Mouse (Mus musculus) ES-Bruce4 (cell line): ENCODE data around the gene Tmem262. TPM values are rescaled to one million over a fixed set of nuclear protein-coding genes. Genes with fewer than 3 reads are reported as not detected.

Experiments used
- H3K27ac ChIP-seq: 2 replicates; pipeline ENCODE4 v1.5.1; 2012; ENCODE audit warnings: low read length, inconsistent platforms; ENCODE audit not compliant: insufficient read depth
- H3K27me3 ChIP-seq: 2 replicates; pipeline ENCODE4 v1.6.1; 2012; ENCODE audit warnings: mild to moderate bottlenecking, low read length, inconsistent platforms; ENCODE audit not compliant: control insufficient read depth, poor library complexity, insufficient read depth, severe bottlenecking
- H3K36me3 ChIP-seq: 2 replicates; pipeline ENCODE4 v1.6.1; 2012; ENCODE audit warnings: inconsistent platforms, mild to moderate bottlenecking, low read length, moderate library complexity; ENCODE audit not compliant: control insufficient read depth, poor library complexity, insufficient read depth, severe bottlenecking
- H3K4me1 ChIP-seq: one replicate; pipeline ENCODE4 v1.8.1; 2011; ENCODE audit warnings: low read length; ENCODE audit not compliant: control insufficient read depth, insufficient read depth
- H3K4me3 ChIP-seq: 2 replicates; pipeline ENCODE4 v1.5.1; 2011; ENCODE audit warnings: low read depth, mild to moderate bottlenecking, low read length
- H3K9ac ChIP-seq: 2 replicates; pipeline ENCODE4 v1.6.1; 2012; ENCODE audit warnings: low read depth, mild to moderate bottlenecking, inconsistent platforms; ENCODE audit not compliant: poor library complexity, severe bottlenecking
- H3K9me3 ChIP-seq: replicated peaks from 2 replicates; pipeline ENCODE4 v1.6.1; 2012; ENCODE audit warnings: mild to moderate bottlenecking, low read length, inconsistent platforms; ENCODE audit not compliant: control insufficient read depth, poor library complexity, insufficient read depth, severe bottlenecking
- CTCF ChIP-seq: IDR thresholded peaks from one replicate; pipeline ENCODE4 v1.8.1; 2011; ENCODE audit warnings: low read depth, low read length
- EP300 ChIP-seq: IDR thresholded peaks from 2 replicates; pipeline ENCODE4 v1.6.1; 2011; ENCODE audit warnings: low read depth, low read length; ENCODE audit not compliant: insufficient read depth
- POLR2A ChIP-seq: IDR thresholded peaks from one replicate; pipeline ENCODE4 v1.8.1; 2011; ENCODE audit warnings: low read length; ENCODE audit not compliant: insufficient read depth
- polyA plus RNA-seq: library from polyadenylated mRNA; stranded (reverse); fragments of >200 nt; gene quantifications from 2 replicates; pipeline ENCODE4 v1.2.4, GENCODE M21; 2011; ENCODE audit warnings: low read depth; ENCODE audit not compliant: missing spikeins, insufficient read depth, insufficient read length

Tmem262 gene
- polyA plus RNA-seq, 1 experiment: not detected

DNA sequence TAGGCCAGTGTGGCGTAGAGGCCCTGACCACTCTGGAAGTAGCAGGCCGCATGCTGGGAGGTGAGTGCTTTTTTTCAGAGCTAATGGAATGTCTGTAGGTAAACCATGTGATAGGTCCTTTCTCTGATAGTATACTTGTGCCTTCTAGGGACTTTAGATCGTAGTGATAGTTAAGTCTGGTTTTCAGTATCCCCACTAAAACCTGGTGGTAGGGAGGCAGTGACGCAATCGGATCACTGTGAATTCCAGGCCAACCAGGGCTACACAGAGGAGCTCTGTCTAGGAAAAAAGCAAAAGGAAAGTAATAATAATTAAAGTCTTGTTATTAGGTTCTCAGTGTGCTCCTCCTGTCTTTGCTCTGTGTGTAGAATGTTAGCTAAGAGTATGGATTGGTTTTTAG is 21.3 kb upstream of the Tmem262 start:
- H3K36me3 ChIP-seq: peaks cover 37% of the 10 kb centered on the region
- peak overlapping the region; percentile 26; the same call in 1 of the 2 replicates for H3K27ac ChIP-seq
- peak overlapping the region; percentile 89 for H3K4me3 ChIP-seq
- no peaks in the 10 kb centered on the region for H3K27me3 ChIP-seq
- H3K9me3 ChIP-seq: no peaks in the 10 kb centered on the region
- TF ChIP-seq CTCF (no peak), EP300 (no peak), POLR2A (no peak)
- H3K9ac ChIP-seq: peak overlapping the region; percentile 84
- no peaks in the 10 kb centered on the region for H3K4me1 ChIP-seq

- peaks cover 32% of the 10 kb centered on the region for H3K36me3 ChIP-seq
- H3K4me3 ChIP-seq: peak overlapping the region; percentile 89
- no peaks in the 10 kb centered on the region for H3K4me1 ChIP-seq
- H3K27ac ChIP-seq: peak overlapping the region; percentile 26; the same call in 1 of the 2 replicates
- no peaks in the 10 kb centered on the region for H3K27me3 ChIP-seq
- no peaks in the 10 kb centered on the region for H3K9me3 ChIP-seq
- peak overlapping the region; percentile 84 for H3K9ac ChIP-seq
- no peak for TF ChIP-seq POLR2A
- no peak for TF ChIP-seq EP300
- no peak for TF ChIP-seq CTCF
Measured at GRCm38 (mm10) chr19:6058966-6059365, 20.9 kb upstream of the Tmem262 start.

- no peaks in the 10 kb centered on the region for H3K4me1 ChIP-seq
- peak within 1 kb of the TSS; percentile 90 for H3K9ac ChIP-seq
- H3K27ac ChIP-seq: peak within 1 kb of the TSS; percentile 85
- no peaks in the 10 kb centered on the region for H3K27me3 ChIP-seq
- no peak for TF ChIP-seq EP300
- TF ChIP-seq CTCF: no peak
- TF ChIP-seq POLR2A: no peak
- peak within 1 kb of the TSS; percentile 97 for H3K4me3 ChIP-seq
- H3K36me3 ChIP-seq: peaks cover 15% of the 10 kb centered on the region
- no peaks in the 10 kb centered on the region for H3K9me3 ChIP-seq
Measured at GRCm38 (mm10) chr19:6061021-6061533, 18.8 kb upstream of the Tmem262 start, which contains the start of gene Znhit2. Gene Znhit2, plus strand, starts transcription at chr19:6061192.

- Histone ChIP-seq H3K36me3 (peaks cover 15% of the 10 kb centered on the region), H3K4me3 (peak overlapping the region; percentile 97), H3K27ac (peak overlapping the region; percentile 42), H3K9me3 (no peaks in the 10 kb centered on the region), H3K9ac (peak overlapping the region; percentile 90), H3K27me3 (no peaks in the 10 kb centered on the region), H3K4me1 (no peaks in the 10 kb centered on the region)
- TF ChIP-seq POLR2A (no peak), CTCF (no peak), EP300 (no peak)
Measured at GRCm38 (mm10) chr19:6061641-6062302, 18.1 kb upstream of the Tmem262 start.

- peak overlapping the region; percentile 97; the same call in 1 of the 2 replicates for H3K4me3 ChIP-seq
- TF ChIP-seq POLR2A (no peak), EP300 (no peak), CTCF (no peak)
- peaks cover 15% of the 10 kb centered on the region for H3K36me3 ChIP-seq
- no peaks in the 10 kb centered on the region for H3K9me3 ChIP-seq
- H3K27me3 ChIP-seq: no peaks in the 10 kb centered on the region
- peak overlapping the region; percentile 90 for H3K9ac ChIP-seq
- no peak overlapping the region for H3K27ac ChIP-seq
- no peaks in the 10 kb centered on the region for H3K4me1 ChIP-seq
Measured at GRCm38 (mm10) chr19:6062418-6062817, 17.4 kb upstream of the Tmem262 start.

- TF ChIP-seq POLR2A (no peak), EP300 (no peak), CTCF (no peak)
- Histone ChIP-seq H3K4me1 (peaks cover under 1% of the 10 kb centered on the region), H3K4me3 (no peak overlapping the region), H3K9ac (no peak overlapping the region), H3K27me3 (no peaks in the 10 kb centered on the region), H3K27ac (no peak overlapping the region), H3K9me3 (no peaks in the 10 kb centered on the region), H3K36me3 (peaks cover 15% of the 10 kb centered on the region)
Measured at GRCm38 (mm10) chr19:6063081-6063480, 16.8 kb upstream of the Tmem262 start.
